Mouse (Mus musculus): ENCODE measurements around the gene Dmbx1.

DNA sequence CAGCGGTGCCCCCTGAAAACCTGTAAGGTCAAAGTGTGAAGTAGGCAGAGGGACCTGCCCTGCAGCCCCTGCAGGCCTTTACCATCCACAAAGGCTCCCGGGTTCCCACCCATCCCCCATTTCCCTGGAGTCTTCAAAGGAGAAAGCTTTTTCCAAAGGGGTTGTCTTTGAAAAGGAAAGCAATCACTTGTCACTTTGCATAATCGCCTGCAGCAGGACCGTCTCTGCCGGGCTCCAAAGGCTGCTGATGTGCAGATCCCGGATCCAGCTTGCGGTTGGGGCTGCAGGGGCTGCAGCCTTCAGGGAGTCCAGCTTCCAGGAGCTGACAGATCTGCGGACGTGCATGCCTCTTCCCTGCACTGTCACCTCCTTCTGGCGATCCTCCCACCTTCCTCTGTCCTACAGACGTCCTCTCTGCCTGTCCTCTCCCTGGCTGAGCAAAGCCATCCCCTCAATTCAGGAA lies 61.5 kb downstream of the Dmbx1 start:
- TF ChIP-seq CTCF (IDR thresholded peaks at IDR 0.05; ENCODE audit: borderline replicate concordance, insufficient read depth, low read depth, low read length) (no peak), POLR2A (IDR thresholded peaks at IDR 0.05; ENCODE audit: borderline replicate concordance, insufficient read depth, low read length) (no peak)

All from cerebellum, adult 2 months (tissue).